Mouse (Mus musculus) MEL (cell line): ENCODE results near the gene Negr1. TPM values are rescaled to one million over a fixed set of nuclear protein-coding genes. Genes with fewer than 3 reads are reported as not detected.

ENCODE experiments used
- DNase-seq: peaks from one replicate; pipeline ENCODE4 v3.0.0; 2011; ENCODE audit warnings: low read depth, low spot score
- H3K27ac ChIP-seq: 2 replicates; pipeline ENCODE4 v1.5.1; 2012; ENCODE audit warnings: low read depth, mild to moderate bottlenecking, control low read depth, low read length, moderate library complexity; ENCODE audit not compliant: control insufficient read depth
- H3K27me3 ChIP-seq, 2 experiments: fragments of 150-350 bp in 1 of 2; sonication (generic) in 1 of 2; 2 replicates each; pipeline ENCODE4 v1.6.1; 2012; ENCODE audit warnings: low read length in 2 of 2, mild to moderate bottlenecking in 2 of 2, improper control_type of control experiment in 1 of 2, moderate library complexity in 1 of 2; ENCODE audit not compliant: insufficient read depth in 2 of 2, control insufficient read depth in 1 of 2
- H3K36me3 ChIP-seq, 2 experiments: 2 replicates each; pipeline ENCODE4 v1.6.1; 2012 to 2014; ENCODE audit warnings: low read length in 2 of 2, improper control_type of control experiment in 1 of 2, inconsistent platforms in 1 of 2, mild to moderate bottlenecking in 1 of 2; ENCODE audit not compliant: insufficient read depth in 2 of 2, control insufficient read depth in 1 of 2
- H3K4me1 ChIP-seq, 2 experiments: fragments of 150-350 bp in 1 of 2; sonication (generic) in 1 of 2; 2 replicates each; pipeline ENCODE4 v1.6.1; 2012; ENCODE audit warnings: low read length in 2 of 2, improper control_type of control experiment in 1 of 2, mild to moderate bottlenecking in 1 of 2; ENCODE audit not compliant: insufficient read depth in 2 of 2, control insufficient read depth in 1 of 2
- H3K4me3 ChIP-seq, 2 experiments: fragments of 150-350 bp in 1 of 2; sonication (generic) in 1 of 2; 2 replicates each; pipeline ENCODE4 v1.5.1; 2012; ENCODE audit warnings: low read depth in 2 of 2, low read length in 2 of 2, mild to moderate bottlenecking in 2 of 2, moderate library complexity in 2 of 2, control low read depth in 1 of 2, improper control_type of control experiment in 1 of 2; ENCODE audit not compliant: control insufficient read depth in 1 of 2, insufficient read depth in 1 of 2
- H3K79me2 ChIP-seq: 2 replicates; pipeline ENCODE4 v1.6.1; 2012; ENCODE audit warnings: mild to moderate bottlenecking, low read length, moderate library complexity; ENCODE audit not compliant: control insufficient read depth, poor library complexity, insufficient read depth
- H3K9ac ChIP-seq: 2 replicates; pipeline ENCODE4 v1.6.1; 2012; ENCODE audit warnings: low read depth, mild to moderate bottlenecking, control low read depth, low read length, moderate library complexity; ENCODE audit not compliant: control insufficient read depth, poor library complexity, severe bottlenecking
- H3K9me3 ChIP-seq: fragments of 150-350 bp; sonication (generic); replicated peaks from 2 replicates; pipeline ENCODE4 v1.6.1; 2012; ENCODE audit warnings: mild to moderate bottlenecking, low read length, improper control_type of control experiment, moderate library complexity; ENCODE audit not compliant: insufficient read depth
- BHLHE40 ChIP-seq: IDR thresholded peaks from 2 replicates; pipeline ENCODE4 v1.6.1; 2012; ENCODE audit warnings: low read depth, mild to moderate bottlenecking, inconsistent platforms, low read length, improper control_type of control experiment, borderline replicate concordance
- CTCF ChIP-seq, 3 experiments: IDR thresholded peaks in 2 of 3; conservative IDR thresholded peaks in 1 of 3; 2 replicates each; pipeline ENCODE4 v1.5.1; 2011 to 2012; ENCODE audit warnings: low read length in 3 of 3, low read depth in 2 of 3, mild to moderate bottlenecking in 2 of 3, improper control_type of control experiment in 1 of 3, inconsistent platforms in 1 of 3, mixed read lengths in 1 of 3, moderate library complexity in 1 of 3; ENCODE audit not compliant: control insufficient read depth in 1 of 3, insufficient read depth in 1 of 3, poor library complexity in 1 of 3, severe bottlenecking in 1 of 3
- E2F4 ChIP-seq: IDR thresholded peaks from 2 replicates; pipeline ENCODE4 v1.6.1; 2011; ENCODE audit warnings: low read depth, low read length, improper control_type of control experiment, borderline replicate concordance
- EP300 ChIP-seq, 2 experiments: IDR thresholded peaks; 2 replicates each; pipeline ENCODE4 v1.6.1; 2011; ENCODE audit warnings: improper control_type of control experiment in 2 of 2, low read length in 2 of 2, low read depth in 1 of 2, mild to moderate bottlenecking in 1 of 2
- ETS1 ChIP-seq: IDR thresholded peaks from 2 replicates; pipeline ENCODE4 v1.6.1; 2012; ENCODE audit warnings: low read depth, mild to moderate bottlenecking, inconsistent platforms, low read length, improper control_type of control experiment, moderate library complexity
- GABPA ChIP-seq: IDR thresholded peaks from 2 replicates; pipeline ENCODE4 v1.6.1; 2012; ENCODE audit warnings: low read depth, mild to moderate bottlenecking, inconsistent platforms, low read length, improper control_type of control experiment, moderate library complexity
- HCFC1 ChIP-seq: IDR thresholded peaks from 2 replicates; pipeline ENCODE4 v1.6.1; 2012; ENCODE audit warnings: low read depth, mild to moderate bottlenecking, inconsistent platforms, low read length, improper control_type of control experiment, moderate library complexity
- MAX ChIP-seq: IDR thresholded peaks from 2 replicates; pipeline ENCODE4 v1.6.1; 2011; ENCODE audit warnings: low read length, improper control_type of control experiment
- MAZ ChIP-seq: IDR thresholded peaks from 2 replicates; pipeline ENCODE4 v1.6.1; 2012; ENCODE audit warnings: low read depth, mild to moderate bottlenecking, inconsistent platforms, low read length, improper control_type of control experiment
- MYB ChIP-seq: IDR thresholded peaks from 2 replicates; pipeline ENCODE4 v1.6.1; 2011; ENCODE audit warnings: mild to moderate bottlenecking, low read depth, low read length, improper control_type of control experiment
- MYC ChIP-seq: IDR thresholded peaks from 2 replicates; pipeline ENCODE4 v1.6.1; 2011; ENCODE audit warnings: low read depth, mild to moderate bottlenecking, low read length, improper control_type of control experiment, moderate library complexity
- NELFE ChIP-seq: IDR thresholded peaks from 2 replicates; pipeline ENCODE4 v1.6.1; 2011; ENCODE audit warnings: low read depth, low read length, improper control_type of control experiment
- POLR2AphosphoS2 ChIP-seq: IDR thresholded peaks from 2 replicates; pipeline ENCODE4 v1.6.1; 2011; ENCODE audit warnings: low read length, improper control_type of control experiment
- POLR2AphosphoS5 ChIP-seq: IDR thresholded peaks from 2 replicates; pipeline ENCODE4 v1.6.1; 2012; ENCODE audit warnings: low read depth, borderline replicate concordance, mild to moderate bottlenecking, inconsistent platforms, low read length, moderate library complexity, mixed read lengths
- RAD21 ChIP-seq: IDR thresholded peaks from 2 replicates; pipeline ENCODE4 v1.6.1; 2011; ENCODE audit warnings: mild to moderate bottlenecking, low read depth, low read length, improper control_type of control experiment
- RCOR1 ChIP-seq: IDR thresholded peaks from 2 replicates; pipeline ENCODE4 v1.6.1; 2012; ENCODE audit warnings: low read depth, mild to moderate bottlenecking, inconsistent platforms, low read length, improper control_type of control experiment
- SMC3 ChIP-seq: IDR thresholded peaks from 2 replicates; pipeline ENCODE4 v1.6.1; 2011; ENCODE audit warnings: low read depth, low read length, improper control_type of control experiment
- TAL1 ChIP-seq: IDR thresholded peaks from 2 replicates; pipeline ENCODE4 v1.6.1; 2012; ENCODE audit warnings: mild to moderate bottlenecking, inconsistent platforms, low read length, moderate library complexity, mixed read lengths
- TCF12 ChIP-seq: IDR thresholded peaks from 2 replicates; pipeline ENCODE4 v1.6.1; 2014; ENCODE audit warnings: low read depth, mild to moderate bottlenecking, inconsistent platforms, low read length, improper control_type of control experiment, moderate library complexity
- UBTF ChIP-seq: IDR thresholded peaks from 2 replicates; pipeline ENCODE4 v1.6.1; 2012; ENCODE audit warnings: low read depth, mild to moderate bottlenecking, inconsistent platforms, low read length, improper control_type of control experiment, moderate library complexity, borderline replicate concordance; ENCODE audit not compliant: insufficient read depth
- USF1 ChIP-seq: IDR thresholded peaks from 2 replicates; pipeline ENCODE4 v1.6.1; 2014; ENCODE audit warnings: low read depth, mild to moderate bottlenecking, inconsistent platforms, low read length, improper control_type of control experiment, moderate library complexity
- USF2 ChIP-seq, 2 experiments: IDR thresholded peaks; 2 replicates each; pipeline ENCODE4 v1.6.1; 2011 to 2012; ENCODE audit warnings: improper control_type of control experiment in 2 of 2, low read length in 2 of 2, borderline replicate concordance in 1 of 2, inconsistent platforms in 1 of 2, low read depth in 1 of 2, mild to moderate bottlenecking in 1 of 2; ENCODE audit not compliant: insufficient read depth in 1 of 2
- ZC3H11A ChIP-seq: IDR thresholded peaks from 2 replicates; pipeline ENCODE4 v1.6.1; 2012; ENCODE audit warnings: low read depth, mild to moderate bottlenecking, inconsistent platforms, low read length, improper control_type of control experiment
- ZKSCAN1 ChIP-seq: IDR thresholded peaks from 2 replicates; pipeline ENCODE4 v1.6.1; 2012; ENCODE audit warnings: low read depth, mild to moderate bottlenecking, inconsistent platforms, low read length, improper control_type of control experiment, moderate library complexity
- polyA plus RNA-seq, 2 experiments: library from polyadenylated mRNA; stranded (reverse) in 1 of 2; unstranded in 1 of 2; fragments of >175 nt in 1 of 2; fragments of >200 nt in 1 of 2; gene quantifications; 2 replicates each; pipeline versions ENCODE4 v1.2.1 to v1.2.4; 2012; ENCODE audit warnings: low replicate concordance in 2 of 2, low read depth in 1 of 2; ENCODE audit not compliant: insufficient read length in 2 of 2, insufficient read depth in 1 of 2, missing spikeins in 1 of 2
- total RNA-seq: library from RNA; depleted of rRNA; stranded (reverse); fragments of 300-350 nt; gene quantifications from 2 replicates; pipeline ENCODE4 v1.2.3, GENCODE M21; 2012

Negr1 gene
- total and polyA plus RNA-seq, 3 experiments: not detected

DNA sequence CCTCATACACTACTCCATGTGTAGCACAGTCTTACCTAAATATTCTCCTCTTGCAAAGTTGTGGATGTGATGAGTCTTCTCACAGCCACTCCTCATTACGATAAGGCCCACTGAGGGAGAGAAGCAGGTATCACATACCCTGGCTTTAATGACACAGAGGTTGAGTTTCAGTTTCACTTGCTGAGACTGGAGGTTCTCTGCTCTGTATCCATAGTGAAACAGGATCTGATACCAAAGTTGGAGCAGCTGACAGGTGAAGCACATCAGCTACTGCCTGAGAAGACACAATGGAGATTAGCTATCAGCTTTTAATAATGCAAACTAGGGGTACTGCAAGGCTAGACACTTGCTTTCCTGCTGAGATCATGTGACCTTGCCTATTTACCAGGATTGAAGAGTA is 137.1 kb downstream of the Negr1 start:
- Histone ChIP-seq H3K36me3 (no peaks in the 10 kb centered on the region), H3K79me2 (no peaks in the 10 kb centered on the region), H3K9ac (no peak overlapping the region), H3K27ac (no peak overlapping the region), H3K9me3 (no peaks in the 10 kb centered on the region), H3K4me1 (no peaks in the 10 kb centered on the region), H3K27me3 (no peaks in the 10 kb centered on the region; a peak in 1 of 4 replicates), H3K4me3 (no peak overlapping the region)
- TF ChIP-seq USF2 (IDR thresholded peaks at IDR 0.05; ENCODE audit: borderline replicate concordance in 1 of 2, insufficient read depth in 1 of 2, low read depth in 1 of 2, low read length in 2 of 2) (no peak), ZC3H11A (no peak)
- no peak for DNase-seq

DNA sequence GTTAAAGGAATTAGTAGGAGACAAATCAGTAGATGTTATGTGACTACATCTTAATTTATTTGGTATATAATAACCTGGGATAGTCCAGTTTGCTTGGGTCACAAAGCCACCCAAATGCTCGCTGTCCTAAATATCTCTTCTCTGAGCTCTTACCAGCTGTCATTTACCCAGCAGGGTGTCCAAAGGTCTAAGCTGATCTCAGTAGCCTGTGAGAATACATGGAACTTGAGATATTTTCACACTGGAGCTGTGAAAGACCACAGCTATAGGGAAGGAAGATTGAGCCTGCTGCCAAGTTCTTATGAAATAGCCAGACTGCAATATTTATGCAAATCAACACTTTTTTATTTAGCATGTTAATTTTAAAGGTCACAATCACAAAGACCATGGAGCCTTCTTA is 141.6 kb downstream of the Negr1 start:
- Histone ChIP-seq H3K36me3 (no peaks in the 10 kb centered on the region), H3K9me3 (no peaks in the 10 kb centered on the region), H3K79me2 (no peaks in the 10 kb centered on the region), H3K9ac (no peak overlapping the region), H3K4me1 (no peaks in the 10 kb centered on the region), H3K4me3 (no peak overlapping the region), H3K27ac (no peak overlapping the region), H3K27me3 (no peaks in the 10 kb centered on the region; a peak in 1 of 4 replicates)
- DNase-seq: no peak
- TF ChIP-seq CTCF (IDR thresholded peaks at IDR 0.05 in 2 of 3, conservative IDR thresholded peaks at IDR 0.05 in 1 of 3; ENCODE audit: control insufficient read depth in 1 of 3, insufficient read depth in 1 of 3, low read depth in 2 of 3, low read length in 3 of 3, poor library complexity in 1 of 3, severe bottlenecking in 1 of 3) (no peak), HCFC1 (no peak), GABPA (no peak), MAZ (no peak), UBTF (no peak), TAL1 (no peak), NELFE (no peak), ZKSCAN1 (no peak)

DNA sequence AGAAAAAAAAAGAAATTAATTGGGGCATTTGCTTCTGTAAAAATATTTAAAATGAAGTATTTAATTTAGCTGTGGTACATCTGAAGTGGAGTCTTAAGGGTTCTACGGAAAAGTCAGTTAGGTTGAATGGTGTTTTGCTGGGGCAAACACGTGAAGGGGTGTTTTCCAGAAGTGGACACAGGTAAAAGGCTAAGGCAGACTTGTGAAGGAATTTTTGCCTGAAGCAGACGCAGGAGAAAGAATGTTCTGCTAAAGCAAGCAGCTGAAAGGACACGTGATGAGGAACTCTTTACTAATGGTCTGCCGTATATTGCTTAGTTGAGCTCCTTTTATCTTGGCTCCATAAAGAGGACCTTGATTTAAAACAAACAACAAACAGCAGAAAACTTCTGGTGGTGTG is 148.6 kb downstream of the Negr1 start:
- Histone ChIP-seq H3K36me3 (no peaks in the 10 kb centered on the region), H3K9ac (no peak overlapping the region), H3K27me3 (no peaks in the 10 kb centered on the region), H3K79me2 (no peaks in the 10 kb centered on the region), H3K9me3 (no peaks in the 10 kb centered on the region), H3K27ac (no peak overlapping the region), H3K4me1 (no peaks in the 10 kb centered on the region), H3K4me3 (no peak overlapping the region)
- no peak for DNase-seq
- TF ChIP-seq MAZ (no peak), SMC3 (no peak), TCF12 (no peak), USF1 (no peak), MAX (no peak), GABPA (no peak), RCOR1 (no peak), MYC (no peak), E2F4 (no peak), NELFE (no peak), USF2 (IDR thresholded peaks at IDR 0.05; ENCODE audit: borderline replicate concordance in 1 of 2, insufficient read depth in 1 of 2, low read depth in 1 of 2, low read length in 2 of 2) (no peak), POLR2AphosphoS2 (no peak), EP300 (IDR thresholded peaks at IDR 0.05; ENCODE audit: low read depth in 1 of 2, low read length in 2 of 2) (no peak), BHLHE40 (no peak), RAD21 (no peak), ZC3H11A (no peak), POLR2AphosphoS5 (no peak), ETS1 (no peak), MYB (no peak)
